Mouse (Mus musculus) adrenal gland, postnatal 4 days (tissue): ENCODE measurements around the gene Ppm1m. TPM values are rescaled to one million over a fixed set of nuclear protein-coding genes. Genes with fewer than 3 reads are reported as not detected.

Experiments used
- DNase-seq, 2 experiments: peaks; one replicate each; pipeline ENCODE4 v3.0.0; 2021 to 2022; ENCODE audit warnings: low spot score in 2 of 2, mixed read lengths in 2 of 2
- long read RNA-seq, 2 experiments: library from polyadenylated mRNA; stranded (forward); transcript quantifications; one replicate each; pipeline ENCODE4 v2.0.0; 2021
- total RNA-seq, 2 experiments: library from RNA; stranded (reverse); gene quantifications; 2 replicates each; pipeline ENCODE4 v1.2.3; 2021

The Ppm1m gene
- total RNA-seq: 10 to 100 TPM; 76.7 to 77.5 TPM
- long read RNA-seq, experiment 1, transcript Ppm1m-203 (10 exons, 1,846 nt): major isoform, 57 of 72 reads
- long read RNA-seq, experiment 1, partial matches to known transcripts: 3 of 72 reads
- long read RNA-seq, experiment 1, other reads (novel, unspliced or antisense): 12 of 72 reads
- long read RNA-seq, experiment 2, transcript Ppm1m-203 (10 exons, 1,846 nt): major isoform, 140 of 174 reads
- long read RNA-seq, experiment 2, partial matches to known transcripts: 8 of 174 reads
- long read RNA-seq, experiment 2, other reads (novel, unspliced or antisense): 26 of 174 reads

GRCm38 (mm10) chr9:106199535-106200272, at the start of gene Ppm1m:
Ppm1m (minus strand) TSS chr9:106199746.
- DNase-seq: no peak

GRCm38 (mm10) chr9:106242813-106243488, 43.4 kb upstream of the Ppm1m start:
- no peak for DNase-seq

GRCm38 (mm10) chr9:106241541-106242164, 42.1 kb upstream of the Ppm1m start:
- no peak for DNase-seq

- no peak for DNase-seq
These were observed 38.3 kb upstream of the Ppm1m start for GRCm38 (mm10) chr9:106237878-106238277.

GRCm38 (mm10) chr9:106237401-106237800, 37.9 kb upstream of the Ppm1m start:
- DNase-seq: no peak

GRCm38 (mm10) chr9:106236818-106237211, 37.3 kb upstream of the Ppm1m start:
- no peak for DNase-seq

GRCm38 (mm10) chr9:106236156-106236817, 36.7 kb upstream of the Ppm1m start:
- DNase-seq: no peak

GRCm38 (mm10) chr9:106235194-106235830, 35.8 kb upstream of the Ppm1m start:
- no peak for DNase-seq

- DNase-seq: no peak
These were observed 34.4 kb upstream of the Ppm1m start for GRCm38 (mm10) chr9:106233953-106234352.

GRCm38 (mm10) chr9:106232956-106233355, 33.4 kb upstream of the Ppm1m start:
- no peak for DNase-seq

- DNase-seq: no peak
These were observed 32.3 kb upstream of the Ppm1m start for GRCm38 (mm10) chr9:106231816-106232215.

- DNase-seq: no peak
These were observed 31.7 kb upstream of the Ppm1m start for GRCm38 (mm10) chr9:106231220-106231619.

GRCm38 (mm10) chr9:106230734-106231106, 31.2 kb upstream of the Ppm1m start:
- DNase-seq: no peak

- DNase-seq: no peak
These were observed 30.6 kb upstream of the Ppm1m start for GRCm38 (mm10) chr9:106230051-106230733.

GRCm38 (mm10) chr9:106227790-106228429, 28.4 kb upstream of the Ppm1m start:
- no peak for DNase-seq

- DNase-seq: no peak
These were observed 26.7 kb upstream of the Ppm1m start for GRCm38 (mm10) chr9:106226151-106226682.

- DNase-seq: no peak
These were observed 26.1 kb upstream of the Ppm1m start for GRCm38 (mm10) chr9:106225469-106226150.

GRCm38 (mm10) chr9:106222994-106223393, 23.4 kb upstream of the Ppm1m start:
- DNase-seq: no peak
